ENCODE assay signal across 11 mouse cellular contexts in genomic region chr2:84428836-84429235, GRCm38 (mm10).
"Had no signal": no experiment of that assay in that cellular context is flagged by ENCODE, and none has a peak within 500 bp of the region (broad histone marks: within the 10 kb centered on the region; RNA-seq: fewer than 3 reads in every experiment).

No protein-coding gene starts in this region.

- ATAC-seq: liver, embryonic 12.5 days had no signal

- H3K27ac ChIP-seq: kidney, embryonic 15.5 days; limb, embryonic 15.5 days; liver, embryonic 12.5 days; lung, embryonic 15.5 days; midbrain, embryonic 10.5 days; midbrain, embryonic 15.5 days had no signal

- H3K27me3 ChIP-seq: kidney, embryonic 15.5 days; limb, embryonic 15.5 days; liver, embryonic 12.5 days; lung, embryonic 15.5 days; midbrain, embryonic 15.5 days had no signal

- H3K9ac ChIP-seq: kidney, embryonic 15.5 days; limb, embryonic 15.5 days; liver, embryonic 12.5 days; lung, embryonic 15.5 days; midbrain, embryonic 15.5 days had no signal

- H3K4me2 ChIP-seq: kidney, embryonic 15.5 days; limb, embryonic 15.5 days; liver, embryonic 12.5 days; lung, embryonic 15.5 days; midbrain, embryonic 15.5 days had no signal

- H3K36me3 ChIP-seq: kidney, embryonic 15.5 days; limb, embryonic 15.5 days; liver, embryonic 12.5 days; lung, embryonic 15.5 days; midbrain, embryonic 10.5 days; midbrain, embryonic 15.5 days had no signal

- DNase-seq: kidney, adult 2 months; kidney, postnatal 25 days; layer of hippocampus, adult 9-11 months; left cerebral cortex, postnatal 4 days; lung, postnatal 36 days had no signal

- H3K4me3 ChIP-seq: kidney, embryonic 15.5 days; limb, embryonic 15.5 days; liver, embryonic 12.5 days; lung, embryonic 15.5 days; midbrain, embryonic 10.5 days; midbrain, embryonic 15.5 days had no signal

- H3K9me3 ChIP-seq: kidney, embryonic 15.5 days; limb, embryonic 15.5 days; liver, embryonic 12.5 days; lung, embryonic 15.5 days; midbrain, embryonic 10.5 days; midbrain, embryonic 15.5 days had no signal
